Mouse (Mus musculus) R1 (cell line): ENCODE data around the gene Tnfrsf17.

Experiments
- DNase-seq: peaks from one replicate; pipeline ENCODE4 v3.0.0-alpha.2; 2018; ENCODE audit warnings: low read depth, low spot score

Tnfrsf17 gene

GRCm38 (mm10) chr16:11343292-11343815 is 29.7 kb downstream of the Tnfrsf17 start:
- DNase-seq, result no peak

GRCm38 (mm10) chr16:11351903-11352302 is 38.3 kb downstream of the Tnfrsf17 start:
- DNase-seq, result no peak

- DNase-seq, result no peak
These were observed 45.6 kb downstream of the Tnfrsf17 start for GRCm38 (mm10) chr16:11359173-11359572.

GRCm38 (mm10) chr16:11359919-11360318 is 46.3 kb downstream of the Tnfrsf17 start:
- peak; percentile 90 for DNase-seq

- DNase-seq, result peak; percentile 87
These were observed 47.0 kb downstream of the Tnfrsf17 start for GRCm38 (mm10) chr16:11360576-11360975.

GRCm38 (mm10) chr16:11365626-11366025 is 52.0 kb downstream of the Tnfrsf17 start:
- DNase-seq, result no peak

GRCm38 (mm10) chr16:11366851-11367250 is 53.2 kb downstream of the Tnfrsf17 start:
- DNase-seq, result no peak

- no peak for DNase-seq
These were observed 54.8 kb downstream of the Tnfrsf17 start for GRCm38 (mm10) chr16:11368412-11368811.

- DNase-seq, result no peak
These were observed 55.5 kb downstream of the Tnfrsf17 start for GRCm38 (mm10) chr16:11369162-11369561.

- no peak for DNase-seq
These were observed 56.0 kb downstream of the Tnfrsf17 start for GRCm38 (mm10) chr16:11369642-11370041.
